Mouse (Mus musculus): Measurements from ENCODE around the gene Ctc1.

GRCm38 (mm10) chr11:68974059-68974450 lies 41.7 kb upstream of the Ctc1 start:
- TF ChIP-seq CTCF (IDR thresholded peaks at IDR 0.05; ENCODE audit: low read depth) (no peak), EP300 (IDR thresholded peaks at IDR 0.05; ENCODE audit: low read depth) (no peak)

Data from heart, postnatal 0 days (tissue).